Mouse (Mus musculus) MEL (cell line): ENCODE data around the gene Klhl42. TPM values are rescaled to one million over a fixed set of nuclear protein-coding genes. Genes with fewer than 3 reads are reported as not detected.

ENCODE experiments used
- DNase-seq: peaks from one replicate; pipeline ENCODE4 v3.0.0; 2011; ENCODE audit warnings: low read depth, low spot score
- H3K27ac ChIP-seq: 2 replicates; pipeline ENCODE4 v1.5.1; 2012; ENCODE audit warnings: low read depth, mild to moderate bottlenecking, control low read depth, low read length, moderate library complexity; ENCODE audit not compliant: control insufficient read depth
- H3K27me3 ChIP-seq, 2 experiments: fragments of 150-350 bp in 1 of 2; sonication (generic) in 1 of 2; 2 replicates each; pipeline ENCODE4 v1.6.1; 2012; ENCODE audit warnings: low read length in 2 of 2, mild to moderate bottlenecking in 2 of 2, improper control_type of control experiment in 1 of 2, moderate library complexity in 1 of 2; ENCODE audit not compliant: insufficient read depth in 2 of 2, control insufficient read depth in 1 of 2
- H3K36me3 ChIP-seq, 2 experiments: 2 replicates each; pipeline ENCODE4 v1.6.1; 2012 to 2014; ENCODE audit warnings: low read length in 2 of 2, improper control_type of control experiment in 1 of 2, inconsistent platforms in 1 of 2, mild to moderate bottlenecking in 1 of 2; ENCODE audit not compliant: insufficient read depth in 2 of 2, control insufficient read depth in 1 of 2
- H3K4me1 ChIP-seq, 2 experiments: fragments of 150-350 bp in 1 of 2; sonication (generic) in 1 of 2; 2 replicates each; pipeline ENCODE4 v1.6.1; 2012; ENCODE audit warnings: low read length in 2 of 2, improper control_type of control experiment in 1 of 2, mild to moderate bottlenecking in 1 of 2; ENCODE audit not compliant: insufficient read depth in 2 of 2, control insufficient read depth in 1 of 2
- H3K4me3 ChIP-seq, 2 experiments: fragments of 150-350 bp in 1 of 2; sonication (generic) in 1 of 2; 2 replicates each; pipeline ENCODE4 v1.5.1; 2012; ENCODE audit warnings: low read depth in 2 of 2, low read length in 2 of 2, mild to moderate bottlenecking in 2 of 2, moderate library complexity in 2 of 2, control low read depth in 1 of 2, improper control_type of control experiment in 1 of 2; ENCODE audit not compliant: control insufficient read depth in 1 of 2, insufficient read depth in 1 of 2
- H3K79me2 ChIP-seq: 2 replicates; pipeline ENCODE4 v1.6.1; 2012; ENCODE audit warnings: mild to moderate bottlenecking, low read length, moderate library complexity; ENCODE audit not compliant: control insufficient read depth, poor library complexity, insufficient read depth
- H3K9ac ChIP-seq: 2 replicates; pipeline ENCODE4 v1.6.1; 2012; ENCODE audit warnings: low read depth, mild to moderate bottlenecking, control low read depth, low read length, moderate library complexity; ENCODE audit not compliant: control insufficient read depth, poor library complexity, severe bottlenecking
- H3K9me3 ChIP-seq: fragments of 150-350 bp; sonication (generic); replicated peaks from 2 replicates; pipeline ENCODE4 v1.6.1; 2012; ENCODE audit warnings: mild to moderate bottlenecking, low read length, improper control_type of control experiment, moderate library complexity; ENCODE audit not compliant: insufficient read depth
- CTCF ChIP-seq, 3 experiments: IDR thresholded peaks in 2 of 3; conservative IDR thresholded peaks in 1 of 3; 2 replicates each; pipeline ENCODE4 v1.5.1; 2011 to 2012; ENCODE audit warnings: low read length in 3 of 3, low read depth in 2 of 3, mild to moderate bottlenecking in 2 of 3, improper control_type of control experiment in 1 of 3, inconsistent platforms in 1 of 3, mixed read lengths in 1 of 3, moderate library complexity in 1 of 3; ENCODE audit not compliant: control insufficient read depth in 1 of 3, insufficient read depth in 1 of 3, poor library complexity in 1 of 3, severe bottlenecking in 1 of 3
- E2F4 ChIP-seq: IDR thresholded peaks from 2 replicates; pipeline ENCODE4 v1.6.1; 2011; ENCODE audit warnings: low read depth, low read length, improper control_type of control experiment, borderline replicate concordance
- EP300 ChIP-seq, 2 experiments: IDR thresholded peaks; 2 replicates each; pipeline ENCODE4 v1.6.1; 2011; ENCODE audit warnings: improper control_type of control experiment in 2 of 2, low read length in 2 of 2, low read depth in 1 of 2, mild to moderate bottlenecking in 1 of 2
- ETS1 ChIP-seq: IDR thresholded peaks from 2 replicates; pipeline ENCODE4 v1.6.1; 2012; ENCODE audit warnings: low read depth, mild to moderate bottlenecking, inconsistent platforms, low read length, improper control_type of control experiment, moderate library complexity
- JUND ChIP-seq: IDR thresholded peaks from 2 replicates; pipeline ENCODE4 v1.6.1; 2011; ENCODE audit warnings: low read depth, mild to moderate bottlenecking, improper control_type of control experiment, low read length
- MAZ ChIP-seq: IDR thresholded peaks from 2 replicates; pipeline ENCODE4 v1.6.1; 2012; ENCODE audit warnings: low read depth, mild to moderate bottlenecking, inconsistent platforms, low read length, improper control_type of control experiment
- MEF2A ChIP-seq: IDR thresholded peaks from 2 replicates; pipeline ENCODE4 v1.6.1; 2014; ENCODE audit warnings: low read depth, mild to moderate bottlenecking, inconsistent platforms, low read length, improper control_type of control experiment; ENCODE audit not compliant: poor library complexity, insufficient replicate concordance, severe bottlenecking; ENCODE audit errors: extremely low read depth
- MXI1 ChIP-seq: IDR thresholded peaks from 2 replicates; pipeline ENCODE4 v1.6.1; 2011; ENCODE audit warnings: mild to moderate bottlenecking, low read depth, low read length, improper control_type of control experiment
- MYB ChIP-seq: IDR thresholded peaks from 2 replicates; pipeline ENCODE4 v1.6.1; 2011; ENCODE audit warnings: mild to moderate bottlenecking, low read depth, low read length, improper control_type of control experiment
- NELFE ChIP-seq: IDR thresholded peaks from 2 replicates; pipeline ENCODE4 v1.6.1; 2011; ENCODE audit warnings: low read depth, low read length, improper control_type of control experiment
- POLR2AphosphoS2 ChIP-seq: IDR thresholded peaks from 2 replicates; pipeline ENCODE4 v1.6.1; 2011; ENCODE audit warnings: low read length, improper control_type of control experiment
- RAD21 ChIP-seq: IDR thresholded peaks from 2 replicates; pipeline ENCODE4 v1.6.1; 2011; ENCODE audit warnings: mild to moderate bottlenecking, low read depth, low read length, improper control_type of control experiment
- RCOR1 ChIP-seq: IDR thresholded peaks from 2 replicates; pipeline ENCODE4 v1.6.1; 2012; ENCODE audit warnings: low read depth, mild to moderate bottlenecking, inconsistent platforms, low read length, improper control_type of control experiment
- SIN3A ChIP-seq: IDR thresholded peaks from 2 replicates; pipeline ENCODE4 v1.6.1; 2012; ENCODE audit warnings: low read length, improper control_type of control experiment, inconsistent platforms
- TBP ChIP-seq: IDR thresholded peaks from 2 replicates; pipeline ENCODE4 v1.8.0; 2011; ENCODE audit warnings: low read depth, low read length, improper control_type of control experiment
- USF2 ChIP-seq, 2 experiments: IDR thresholded peaks; 2 replicates each; pipeline ENCODE4 v1.6.1; 2011 to 2012; ENCODE audit warnings: improper control_type of control experiment in 2 of 2, low read length in 2 of 2, borderline replicate concordance in 1 of 2, inconsistent platforms in 1 of 2, low read depth in 1 of 2, mild to moderate bottlenecking in 1 of 2; ENCODE audit not compliant: insufficient read depth in 1 of 2
- ZC3H11A ChIP-seq: IDR thresholded peaks from 2 replicates; pipeline ENCODE4 v1.6.1; 2012; ENCODE audit warnings: low read depth, mild to moderate bottlenecking, inconsistent platforms, low read length, improper control_type of control experiment
- ZKSCAN1 ChIP-seq: IDR thresholded peaks from 2 replicates; pipeline ENCODE4 v1.6.1; 2012; ENCODE audit warnings: low read depth, mild to moderate bottlenecking, inconsistent platforms, low read length, improper control_type of control experiment, moderate library complexity
- polyA plus RNA-seq, 2 experiments: library from polyadenylated mRNA; stranded (reverse) in 1 of 2; unstranded in 1 of 2; fragments of >175 nt in 1 of 2; fragments of >200 nt in 1 of 2; gene quantifications; 2 replicates each; pipeline versions ENCODE4 v1.2.1 to v1.2.4; 2012; ENCODE audit warnings: low replicate concordance in 2 of 2, low read depth in 1 of 2; ENCODE audit not compliant: insufficient read length in 2 of 2, insufficient read depth in 1 of 2, missing spikeins in 1 of 2
- total RNA-seq: library from RNA; depleted of rRNA; stranded (reverse); fragments of 300-350 nt; gene quantifications from 2 replicates; pipeline ENCODE4 v1.2.3, GENCODE M21; 2012

Klhl42 gene
- total and polyA plus RNA-seq, 3 experiments: 8.2 to 10.9 TPM; not detected in 1

DNA sequence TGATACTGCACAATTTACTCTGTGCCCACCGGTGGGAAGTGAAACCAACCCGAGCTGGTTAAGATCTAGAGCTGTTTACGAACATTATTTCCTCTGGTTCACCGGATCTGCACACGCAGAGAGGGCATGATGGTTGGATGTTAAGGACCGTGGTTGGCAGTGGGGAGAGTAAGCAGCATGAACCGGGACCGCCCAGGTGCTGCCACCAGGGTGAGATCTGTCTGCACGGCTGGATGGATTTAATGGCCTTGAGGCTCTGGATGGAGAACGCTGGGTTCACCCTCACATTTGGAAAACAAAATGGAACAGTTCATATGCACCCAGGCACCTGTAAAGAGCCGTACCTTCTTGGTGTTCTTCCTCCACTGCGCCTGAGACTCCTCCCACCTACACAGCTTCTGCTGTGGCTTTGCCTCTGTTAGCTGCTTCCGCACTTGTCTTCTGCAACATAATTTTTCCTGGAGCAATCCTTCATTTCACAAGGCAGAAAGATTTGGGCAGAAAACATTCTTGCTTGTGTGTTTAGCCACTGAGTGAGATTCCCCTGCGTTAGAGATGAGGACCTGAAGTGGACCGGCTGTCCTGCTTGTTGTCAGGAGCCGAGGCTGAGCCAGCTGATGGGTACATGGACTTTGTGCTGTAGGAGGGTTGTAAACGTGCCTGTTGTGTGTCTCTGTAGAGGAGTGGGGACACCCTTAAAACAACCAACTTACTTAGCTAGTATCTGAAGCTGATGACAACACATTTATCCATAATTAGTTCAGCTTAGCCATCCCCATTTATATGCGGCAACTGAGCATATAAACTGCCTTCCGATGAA, 8.5 kb downstream of the Klhl42 start:
- Histone ChIP-seq H3K79me2 (peaks cover 28% of the 10 kb centered on the region), H3K9me3 (no peaks in the 10 kb centered on the region), H3K4me3 (no peak overlapping the region), H3K27me3 (no peaks in the 10 kb centered on the region), H3K9ac (no peak overlapping the region), H3K36me3 (peaks cover 7 to 15% of the 10 kb centered on the region in 2 experiments), H3K4me1 (peaks cover 0 to 2% of the 10 kb centered on the region in 2 experiments; a peak in 2 of 4 replicates), H3K27ac (no peak overlapping the region)
- TF ChIP-seq SIN3A (no peak), JUND (no peak), NELFE (no peak), USF2 (IDR thresholded peaks at IDR 0.05; ENCODE audit: borderline replicate concordance in 1 of 2, insufficient read depth in 1 of 2, low read depth in 1 of 2, low read length in 2 of 2) (no peak), MXI1 (no peak), MAZ (no peak), RAD21 (no peak), ZC3H11A (no peak), ZKSCAN1 (no peak), MEF2A (no peak), POLR2AphosphoS2 (no peak), ETS1 (no peak), TBP (no peak), E2F4 (no peak), CTCF (IDR thresholded peaks at IDR 0.05 in 2 of 3, conservative IDR thresholded peaks at IDR 0.05 in 1 of 3; ENCODE audit: control insufficient read depth in 1 of 3, insufficient read depth in 1 of 3, low read depth in 2 of 3, low read length in 3 of 3, poor library complexity in 1 of 3, severe bottlenecking in 1 of 3) (no peak), EP300 (IDR thresholded peaks at IDR 0.05; ENCODE audit: low read depth in 1 of 2, low read length in 2 of 2) (no peak), RCOR1 (no peak), MYB (no peak)
- no peak for DNase-seq

DNA sequence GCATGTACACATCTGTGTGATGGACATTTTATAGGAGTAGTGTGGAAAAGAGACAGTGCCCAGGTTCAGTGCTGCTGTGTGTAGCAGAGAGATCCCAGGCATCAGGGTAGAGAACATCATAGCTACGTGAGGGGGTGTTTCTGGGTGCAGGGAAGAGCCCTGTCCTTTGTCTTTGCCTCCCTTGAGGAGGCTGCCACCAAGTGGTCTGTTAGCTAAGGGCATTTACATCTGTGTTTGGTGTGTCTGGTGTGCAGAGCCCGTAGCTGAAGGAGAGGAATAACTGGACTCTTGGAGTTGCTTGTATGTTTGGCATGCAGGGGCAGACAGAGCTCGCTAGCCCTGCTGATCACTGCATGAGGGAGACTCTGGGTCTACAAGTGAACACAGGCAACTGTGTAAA, 11.1 kb downstream of the Klhl42 start:
- Histone ChIP-seq H3K79me2 (peaks cover 12% of the 10 kb centered on the region; the same call in 1 of the 2 replicates), H3K4me1 (no peaks in the 10 kb centered on the region; a peak in 2 of 4 replicates), H3K9me3 (no peaks in the 10 kb centered on the region), H3K36me3 (peaks cover 0 to 13% of the 10 kb centered on the region in 2 experiments; a peak in 2 of 4 replicates), H3K27ac (no peak overlapping the region), H3K27me3 (no peaks in the 10 kb centered on the region), H3K4me3 (no peak overlapping the region), H3K9ac (no peak overlapping the region)
- TF ChIP-seq USF2 (IDR thresholded peaks at IDR 0.05; ENCODE audit: borderline replicate concordance in 1 of 2, insufficient read depth in 1 of 2, low read depth in 1 of 2, low read length in 2 of 2) (no peak), RAD21 (peak; percentile 13), CTCF (IDR thresholded peaks at IDR 0.05 in 2 of 3, conservative IDR thresholded peaks at IDR 0.05 in 1 of 3; ENCODE audit: control insufficient read depth in 1 of 3, insufficient read depth in 1 of 3, low read depth in 2 of 3, low read length in 3 of 3, poor library complexity in 1 of 3, severe bottlenecking in 1 of 3) (peak in 1 of 3 experiments; percentile 18; a peak in 1 of 6 replicates)
- no peak for DNase-seq
